Comparison of ENCODE assay signal across 1 mouse cellular context in the genomic region with DNA sequence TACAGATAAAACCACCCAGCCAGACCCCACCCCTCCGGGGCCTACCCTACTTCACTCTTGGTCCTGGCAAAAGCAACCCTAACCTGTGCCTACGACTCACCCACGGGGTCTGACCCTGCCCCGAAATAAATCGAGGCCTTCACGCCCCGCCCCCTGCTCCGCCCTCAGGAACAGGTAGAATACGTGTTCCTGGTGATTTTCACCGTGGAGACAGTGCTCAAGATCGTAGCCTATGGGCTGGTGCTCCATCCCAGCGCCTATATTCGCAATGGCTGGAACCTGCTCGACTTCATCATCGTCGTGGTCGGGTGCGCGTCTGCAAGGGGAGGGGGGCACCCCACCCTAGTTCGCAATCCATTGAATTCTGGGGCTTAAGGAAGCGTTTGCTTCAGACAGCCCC.
TF ChIP-seq lines count a peak whose summit lies in the region.

No protein-coding gene starts in this region.

TF ChIP-seq in ES-E14, 5 proteins besides CTCF, POLR2A, EP300 and RAD21 (continued from another document):
- TF ChIP-seq ZC3H11A (IDR thresholded peaks at IDR 0.05; ENCODE audit: borderline replicate concordance, low read depth, low read length) = no peak
TF ChIP-seq in ES-E14: peak in this region for 0.
